Mouse (Mus musculus) heart, embryonic 14.5 days (tissue): ENCODE results near the gene Adcy6. TPM values are rescaled to one million over a fixed set of nuclear protein-coding genes. Genes with fewer than 3 reads are reported as not detected.

ENCODE experiments used
- ATAC-seq: fragments of 200-750 bp; cut with Nextera tagmentation; 2 replicates; pipeline ENCODE4 v1.8.0; 2017; ENCODE audit warnings: low read depth, moderate TSS enrichment; ENCODE audit not compliant: insufficient number of reproducible peaks, insufficient read depth, low FRiP score
- H3K27ac ChIP-seq, 2 experiments: fragments of 200-500 bp in 1 of 2; fragments of 300-500 bp in 1 of 2; sonication (generic) in 1 of 2; replicated peaks in 1 of 2; 2 replicates each; pipeline ENCODE4 v1.5.1; 2012 to 2014; ENCODE audit warnings: low read depth in 2 of 2, low read length in 2 of 2, control low read depth in 1 of 2, mild to moderate bottlenecking in 1 of 2, mixed read lengths in 1 of 2; ENCODE audit not compliant: control insufficient read depth in 1 of 2, insufficient read depth in 1 of 2
- H3K27me3 ChIP-seq: fragments of 300-500 bp; sonication (generic); 2 replicates; pipeline ENCODE4 v1.6.1; 2014; ENCODE audit warnings: mild to moderate bottlenecking, low read length, control low read depth; ENCODE audit not compliant: control insufficient read depth, insufficient read depth
- H3K36me3 ChIP-seq: fragments of 300-500 bp; sonication (generic); 2 replicates; pipeline ENCODE4 v1.6.1; 2014; ENCODE audit warnings: mild to moderate bottlenecking, control low read depth, low read length, mixed read lengths; ENCODE audit not compliant: control insufficient read depth, insufficient read depth
- H3K4me1 ChIP-seq, 2 experiments: fragments of 200-500 bp in 1 of 2; fragments of 300-500 bp in 1 of 2; sonication (generic) in 1 of 2; 2 replicates each; pipeline ENCODE4 v1.6.1; 2012 to 2014; ENCODE audit warnings: low read length in 2 of 2, control low read depth in 1 of 2, mixed read lengths in 1 of 2; ENCODE audit not compliant: control insufficient read depth in 2 of 2, insufficient read depth in 2 of 2
- H3K4me2 ChIP-seq: fragments of 300-500 bp; sonication (generic); 2 replicates; pipeline ENCODE4 v1.6.1; 2014; ENCODE audit warnings: mild to moderate bottlenecking, low read length
- H3K4me3 ChIP-seq, 2 experiments: fragments of 200-500 bp in 1 of 2; fragments of 300-500 bp in 1 of 2; sonication (generic) in 1 of 2; 2 replicates each; pipeline ENCODE4 v1.5.1; 2012 to 2014; ENCODE audit warnings: low read length in 2 of 2, mild to moderate bottlenecking in 2 of 2, control low read depth in 1 of 2, low read depth in 1 of 2, moderate library complexity in 1 of 2; ENCODE audit not compliant: control insufficient read depth in 1 of 2, insufficient read depth in 1 of 2
- H3K9ac ChIP-seq: fragments of 300-500 bp; sonication (generic); 2 replicates; pipeline ENCODE4 v1.6.1; 2014; ENCODE audit warnings: mild to moderate bottlenecking, low read length
- H3K9me3 ChIP-seq: fragments of 300-500 bp; sonication (generic); 2 replicates; pipeline ENCODE4 v1.6.1; 2016; ENCODE audit warnings: low read length, control low read depth; ENCODE audit not compliant: control insufficient read depth
- WGBS: fragments of 180-500 bp; shearing (Covaris S2); extraction: QIAGEN DNeasy Blood & Tissue Kit; methylation state at CpG from one replicate; pipeline ENCODE4 v1.1.7; 2014; 5-methylcytosine and 5-hydroxymethylcytosine counted together
- polyA plus RNA-seq: library from polyadenylated mRNA; unstranded; fragments of >200 nt; fragmentation: Nextera tagmentation; extraction: Ambion mirVana; gene quantifications from 2 replicates; pipeline ENCODE4 v1.2.1, GENCODE M21; 2014

Gene Adcy6
- polyA plus RNA-seq, 1 experiment from 2014 or later: 43.7 TPM

DNA sequence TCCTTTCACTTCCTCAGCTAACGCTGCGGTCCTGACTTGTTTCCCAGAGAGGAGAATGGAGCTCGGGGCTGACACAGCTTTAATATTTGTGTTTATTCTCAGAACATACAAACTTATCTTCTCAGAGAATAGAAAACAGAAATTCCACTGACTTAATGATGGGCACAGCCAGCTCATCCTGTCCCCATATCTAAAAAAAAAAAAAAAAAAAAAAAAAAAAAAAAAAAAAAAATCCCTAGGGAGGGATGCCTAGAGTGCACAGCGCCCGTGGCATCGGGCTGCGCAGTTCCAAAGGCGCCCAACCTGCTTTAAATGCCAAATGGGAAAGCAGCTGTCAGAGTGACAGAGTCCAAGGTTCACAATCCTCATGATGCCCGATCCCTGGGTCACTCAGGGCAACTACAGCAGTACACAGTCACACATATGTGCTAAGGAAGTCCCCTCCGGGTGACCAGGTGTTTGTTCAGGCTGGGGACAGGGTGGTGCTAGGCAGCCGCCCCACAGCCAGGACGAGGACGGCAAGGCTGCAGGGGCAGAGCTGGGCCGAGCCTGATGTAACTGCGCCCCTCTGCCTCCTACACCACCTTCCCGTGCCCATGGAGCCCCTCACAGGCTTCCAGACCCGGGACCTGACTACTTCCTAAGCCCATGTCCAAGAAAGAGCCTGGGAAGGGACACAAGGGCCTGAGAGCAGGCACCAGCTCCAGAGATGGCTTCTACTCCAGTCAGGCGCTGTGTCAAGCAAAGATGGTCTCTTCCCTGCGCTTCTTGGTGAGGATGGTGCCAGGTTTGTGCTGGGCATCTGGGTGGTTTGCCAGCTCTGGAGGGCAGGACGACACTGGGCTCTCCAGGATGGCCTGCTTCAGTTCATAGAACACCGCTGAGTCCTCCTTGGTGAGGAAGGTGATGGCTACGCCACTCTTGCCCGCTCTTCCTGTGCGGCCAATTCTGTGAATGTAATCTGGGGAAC, 35.5 kb upstream of the Adcy6 start:
- Histone ChIP-seq H3K27me3 (no peaks in the 10 kb centered on the region), H3K36me3 (peaks cover 89% of the 10 kb centered on the region), H3K9me3 (no peaks in the 10 kb centered on the region), H3K9ac (no peak overlapping the region), H3K4me2 (no peak overlapping the region), H3K4me3 (no peak overlapping the region), H3K4me1 (no peaks in the 10 kb centered on the region), H3K27ac (no peak overlapping the region)
- 89% methylated on average over 24 of the region's 24 CpGs for WGBS
- ATAC-seq: no peak

DNA sequence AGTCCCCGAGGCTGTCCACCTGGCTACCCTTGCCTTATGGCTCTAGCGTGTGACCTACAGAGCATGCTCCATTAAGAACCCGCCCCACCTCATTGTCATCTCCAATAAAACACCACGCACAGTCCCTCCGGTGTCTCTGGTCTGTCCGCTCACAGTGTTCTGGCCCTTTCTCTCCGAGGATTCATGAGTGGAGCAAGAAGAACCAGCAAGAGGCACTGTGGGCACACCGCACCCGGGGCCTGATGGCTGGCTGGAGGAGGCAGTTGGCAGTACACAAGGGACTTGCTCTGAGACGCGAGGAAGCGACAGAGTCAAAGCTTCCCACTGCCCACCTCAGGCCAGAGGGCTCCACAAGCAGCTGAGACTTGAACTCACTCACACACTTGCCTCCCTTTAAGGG, 34.5 kb upstream of the Adcy6 start:
- 85% methylated on average over 12 of the region's 12 CpGs for WGBS
- Histone ChIP-seq H3K4me1 (no peaks in the 10 kb centered on the region), H3K27ac (no peak overlapping the region), H3K4me3 (no peak overlapping the region), H3K9ac (no peak overlapping the region), H3K9me3 (no peaks in the 10 kb centered on the region), H3K27me3 (no peaks in the 10 kb centered on the region), H3K36me3 (peaks cover 80% of the 10 kb centered on the region), H3K4me2 (no peak overlapping the region)
- no peak for ATAC-seq

DNA sequence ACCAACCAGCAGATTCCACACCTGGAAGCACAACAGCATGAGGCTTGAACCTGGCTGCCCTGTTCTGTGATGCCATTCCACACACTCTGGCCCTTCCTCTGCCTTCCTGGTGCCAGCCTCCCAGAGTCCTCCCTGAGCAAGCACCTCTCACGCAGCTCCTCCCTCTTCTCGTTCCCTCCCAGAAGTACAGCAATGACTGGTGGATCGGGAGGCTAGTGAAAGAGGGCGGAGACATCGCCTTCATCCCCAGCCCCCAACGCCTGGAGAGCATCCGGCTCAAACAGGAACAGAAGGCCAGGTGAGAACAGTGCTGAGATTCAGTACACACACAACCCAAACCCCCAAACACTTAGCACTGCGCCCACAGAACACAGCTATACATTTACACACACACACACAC, 30.3 kb upstream of the Adcy6 start:
- 37% methylated on average over 8 of the region's 8 CpGs for WGBS
- no peak for ATAC-seq
- Histone ChIP-seq H3K4me3 (no peak overlapping the region), H3K9ac (no peak overlapping the region), H3K36me3 (peaks cover 37% of the 10 kb centered on the region), H3K4me1 (peaks cover 2 to 3% of the 10 kb centered on the region in 2 experiments; a peak in 2 of 4 replicates), H3K9me3 (no peaks in the 10 kb centered on the region), H3K27me3 (peaks cover 5% of the 10 kb centered on the region), H3K4me2 (no peak overlapping the region), H3K27ac (no peak overlapping the region)

DNA sequence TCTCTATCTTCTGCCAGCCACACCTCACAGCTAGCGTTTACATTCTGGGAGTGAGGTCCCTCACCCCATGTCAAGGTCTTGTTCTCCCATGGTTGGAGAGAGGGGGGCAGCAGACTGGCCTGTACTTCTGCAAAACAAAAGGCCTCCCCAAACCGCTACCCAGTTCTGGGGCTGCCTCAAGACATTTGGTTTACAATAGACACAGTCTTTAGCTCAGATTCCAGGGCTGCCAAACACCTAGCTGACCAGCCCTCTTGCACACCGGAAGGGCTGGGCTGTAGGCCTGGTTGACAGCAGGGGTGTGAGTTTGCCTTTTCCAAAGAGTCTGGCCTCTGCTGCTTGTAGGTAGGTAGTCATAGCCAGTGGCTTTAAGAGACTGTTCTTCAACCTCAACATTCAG, 27.3 kb upstream of the Adcy6 start:
- Histone ChIP-seq H3K36me3 (peaks cover 9% of the 10 kb centered on the region; the same call in 1 of the 2 replicates), H3K4me3 (no peak overlapping the region), H3K9ac (no peak overlapping the region), H3K27me3 (peaks cover 25% of the 10 kb centered on the region), H3K9me3 (no peaks in the 10 kb centered on the region), H3K4me1 (peaks cover 12 to 19% of the 10 kb centered on the region in 2 experiments), H3K4me2 (no peak overlapping the region), H3K27ac (no peak overlapping the region)
- no peak for ATAC-seq
- WGBS: 56% methylated on average over 3 of the region's 3 CpGs

DNA sequence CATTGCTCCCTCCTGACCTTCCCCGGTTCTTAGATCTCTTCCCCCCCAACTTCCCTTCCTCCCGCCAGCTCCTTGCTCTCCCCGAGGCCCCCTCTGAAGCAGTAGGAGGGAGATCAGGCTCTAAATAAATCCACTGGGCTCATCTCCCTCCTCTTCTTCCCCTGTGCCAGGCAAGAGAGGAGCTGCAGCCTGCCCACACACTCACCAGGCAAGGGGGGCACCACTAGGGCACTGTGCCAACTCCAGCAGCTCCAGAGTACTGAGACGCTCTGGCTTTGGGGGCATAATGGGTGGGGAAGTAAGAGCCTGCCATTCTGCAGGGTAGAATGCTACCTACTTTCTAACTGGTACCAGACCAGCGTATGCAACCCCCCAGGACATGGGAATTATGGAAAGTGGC, 26.6 kb upstream of the Adcy6 start:
- WGBS: 57% methylated on average over 5 of the region's 5 CpGs

DNA sequence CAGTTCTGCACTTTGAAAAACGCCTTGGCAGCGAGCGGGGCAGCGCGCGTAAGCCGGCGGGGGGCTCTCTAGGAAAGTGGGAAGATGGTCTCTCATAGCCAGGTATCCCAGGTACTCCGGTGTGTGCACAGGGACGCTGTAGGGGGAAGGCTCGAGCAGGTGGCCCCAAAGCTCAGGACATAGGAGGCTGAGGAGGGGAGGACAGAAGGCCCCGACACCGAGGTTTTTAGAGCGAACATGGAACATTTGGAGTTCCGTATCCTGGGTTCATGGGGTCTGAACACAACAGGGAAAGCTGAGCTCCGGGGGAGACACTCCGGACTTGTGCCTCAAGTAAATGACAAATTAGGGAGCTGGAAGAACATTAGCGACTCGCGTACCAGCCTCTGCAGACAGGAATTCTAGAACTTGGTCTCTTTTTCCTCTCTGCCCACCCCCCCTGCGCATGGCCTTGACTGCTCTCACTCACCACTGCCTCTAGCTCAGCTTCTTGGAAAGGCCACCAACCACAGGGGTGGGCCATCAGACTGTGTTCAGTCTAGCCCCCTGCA, 25.5 kb upstream of the Adcy6 start:
- peak overlapping the region; percentile 37 to 81 for H3K4me3 ChIP-seq
- no peak overlapping the region for H3K27ac ChIP-seq
- peak overlapping the region; percentile 95 for H3K4me2 ChIP-seq
- peaks cover 17 to 31% of the 10 kb centered on the region in 2 experiments for H3K4me1 ChIP-seq
- peaks cover 41% of the 10 kb centered on the region for H3K27me3 ChIP-seq
- H3K36me3 ChIP-seq: no peaks in the 10 kb centered on the region
- 5% methylated on average over 21 of the region's 21 CpGs for WGBS
- H3K9me3 ChIP-seq: no peaks in the 10 kb centered on the region
- H3K9ac ChIP-seq: peak overlapping the region; percentile 79
- ATAC-seq: no peak

More for the DNA sequence above, 26.6 kb upstream of the Adcy6 start:
- H3K36me3 ChIP-seq: 0 out of 2 replicates have a peak, but pooled peaks cover 8% of the 10 kb centered on the region
- H3K9ac ChIP-seq: no peak overlapping the region
- peaks cover 17 to 25% of the 10 kb centered on the region in 2 experiments for H3K4me1 ChIP-seq
- H3K27ac ChIP-seq: no peak overlapping the region
- H3K9me3 ChIP-seq: no peaks in the 10 kb centered on the region
- peaks cover 30% of the 10 kb centered on the region for H3K27me3 ChIP-seq
- ATAC-seq: no peak
- no peak overlapping the region for H3K4me3 ChIP-seq
- H3K4me2 ChIP-seq: no peak overlapping the region

DNA sequence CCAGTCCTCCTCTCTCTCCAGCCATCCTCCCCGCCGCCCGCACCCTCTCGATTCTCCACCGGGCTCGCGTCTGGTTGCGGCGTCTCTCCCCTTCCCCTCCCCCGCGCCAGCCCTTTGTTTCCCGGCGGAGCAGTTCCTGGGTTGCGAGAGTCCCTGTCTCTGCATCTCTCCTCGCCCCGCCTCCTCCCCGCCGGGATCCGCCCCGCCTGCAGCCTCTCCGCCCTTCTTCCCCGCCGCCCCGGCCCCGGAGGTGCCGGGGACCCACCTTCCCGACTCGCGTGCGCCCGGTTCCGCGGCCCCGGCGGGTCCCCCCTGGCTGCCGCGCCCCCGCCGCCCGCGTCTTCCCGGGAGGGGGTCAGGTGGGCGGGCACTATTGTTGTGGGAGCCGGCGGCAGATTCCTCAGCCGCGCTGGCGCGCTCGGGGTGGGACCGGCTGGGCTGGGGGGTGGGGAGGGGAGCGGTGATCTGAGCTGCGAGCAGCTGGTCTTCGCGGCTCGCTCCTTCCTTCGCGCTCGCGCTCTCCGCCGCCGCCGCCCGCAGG, 24.7 kb upstream of the Adcy6 start:
- WGBS: 2% methylated on average over 51 of the region's 65 CpGs
- peaks cover 49% of the 10 kb centered on the region for H3K27me3 ChIP-seq
- H3K4me3 ChIP-seq: peak overlapping the region; percentile 81 to 82
- H3K36me3 ChIP-seq: no peaks in the 10 kb centered on the region
- peaks cover 17 to 37% of the 10 kb centered on the region in 2 experiments for H3K4me1 ChIP-seq
- H3K4me2 ChIP-seq: peak overlapping the region; percentile 95
- H3K27ac ChIP-seq: 0 out of 4 replicates have a peak overlapping the region, but pooled peaks of 1 of the 2 experiments have one; percentile 25
- peak overlapping the region; percentile 79 for H3K9ac ChIP-seq
- H3K9me3 ChIP-seq: no peaks in the 10 kb centered on the region
- peak; percentile 45; the same call in 1 of the 2 replicates for ATAC-seq
